Mouse (Mus musculus) stomach, postnatal 0 days (tissue): ENCODE results near the gene Inpp5e.

Experiments used
- CTCF ChIP-seq: IDR thresholded peaks from 2 replicates; pipeline ENCODE4 v1.5.1; 2016; ENCODE audit warnings: antibody characterized with exemption, low read depth, mild to moderate bottlenecking, moderate library complexity
- EP300 ChIP-seq: optimal IDR thresholded peaks from 2 replicates; pipeline ENCODE3; 2016; ENCODE audit warnings: antibody characterized with exemption

GRCm38 (mm10) chr2:26438373-26438772 lies 29.4 kb upstream of the Inpp5e start:
- TF ChIP-seq CTCF (no peak), EP300 (no peak)
